Mouse (Mus musculus) lung, adult 2 months (tissue): ENCODE measurements around the gene Sdk1.

ENCODE experiments used
- CTCF ChIP-seq: fragments of 200-500 bp; IDR thresholded peaks from 2 replicates; pipeline ENCODE4 v1.5.1; 2011; ENCODE audit warnings: mild to moderate bottlenecking, low read length, control low read depth; ENCODE audit not compliant: insufficient read depth
- POLR2A ChIP-seq: fragments of 200-500 bp; IDR thresholded peaks from 2 replicates; pipeline ENCODE4 v1.6.1; 2011; ENCODE audit warnings: low read depth, mild to moderate bottlenecking, control low read depth, low read length, borderline replicate concordance; ENCODE audit errors: extremely low read depth

DNA sequence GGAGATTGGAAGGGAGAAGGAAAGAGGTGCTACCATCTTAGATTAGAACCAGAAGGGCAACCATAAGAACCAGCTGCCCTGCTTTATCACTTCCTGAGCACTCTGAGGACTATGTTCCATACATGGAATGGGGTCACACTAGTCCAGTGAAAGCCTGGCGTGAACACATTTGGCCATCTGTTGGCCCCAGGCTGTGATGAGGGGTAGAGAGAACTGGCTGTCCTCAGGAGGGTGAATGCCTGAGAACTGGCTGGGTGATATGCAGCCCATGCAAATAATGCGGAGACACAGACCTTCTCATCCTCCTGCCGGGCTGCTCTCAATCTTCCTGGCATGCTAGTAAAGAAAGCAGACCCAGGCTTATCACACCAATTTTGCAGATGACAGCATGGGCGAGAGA is 384.1 kb downstream of the Sdk1 start:
- TF ChIP-seq CTCF (no peak), POLR2A (no peak)
